In the genomic region with DNA sequence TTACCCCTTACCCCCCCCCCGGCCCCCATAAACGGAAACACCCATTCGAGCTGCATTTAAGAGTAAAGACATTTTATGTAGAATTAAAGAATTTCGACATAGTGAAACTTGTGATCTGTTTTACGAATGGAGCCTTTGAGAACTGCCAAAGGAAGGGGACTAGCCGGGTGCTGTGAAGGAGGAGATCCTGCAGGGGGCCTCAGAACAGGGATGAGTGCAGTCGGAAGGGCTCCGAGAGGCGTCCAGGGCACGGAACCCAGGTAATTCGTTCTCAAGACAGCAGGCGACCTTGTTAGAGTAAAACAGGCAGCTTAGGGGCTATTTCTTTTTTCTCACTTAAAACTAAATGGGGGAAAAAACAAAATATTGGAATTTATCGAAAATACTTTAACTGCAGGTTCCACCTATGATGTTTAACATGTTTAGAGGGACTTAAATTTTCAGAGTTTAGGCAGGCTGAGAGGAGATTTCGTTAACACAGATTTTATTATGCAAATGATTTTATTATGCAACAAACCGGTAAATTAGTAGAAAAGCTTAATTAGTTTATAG, we compare ENCODE assay signal across 8 mouse cellular contexts. TPM values are rescaled to one million over a fixed set of nuclear protein-coding genes. Genes with fewer than 3 reads are reported as not detected.
DNase-seq lines count a peak whose midpoint lies in the region; ATAC-seq and TF ChIP-seq lines count a peak whose summit lies in the region.

No protein-coding gene starts in this region.

- no peak for ATAC-seq in liver, embryonic 15.5 days (ENCODE audit: insufficient read depth)

- DNase-seq in adrenal gland, postnatal 14 days: peak; percentile 56
- DNase-seq in adrenal gland, postnatal 4 days (ENCODE audit: low spot score in 2 of 2): no peak
- DNase-seq in spleen, adult 2 months (ENCODE audit: low read depth in 1 of 2, low spot score in 2 of 2): peak in 1 of 2 experiments; percentile 40
- no peak for DNase-seq in spleen, adult 12 weeks (ENCODE audit: low spot score)
- peak; percentile 18 to 40 for DNase-seq in heart, postnatal 36 days
- peak; percentile 72 for DNase-seq in thymus, adult 2 months
- DNase-seq in left cerebral cortex, postnatal 10 days (ENCODE audit: extremely low spot score in 1 of 2, low spot score in 2 of 2): no peak

- intact Hi-C loops in heart, postnatal 36 days (cut with DNase I): loop anchor here (1.0 to 5.0 kb wide), 2 partner anchors 9 to 90 kb away; partner anchors contain the start of gene Ccdc126
- intact Hi-C loops in left cerebral cortex, postnatal 10 days (cut with DNase I): loop anchor here (5.0 kb wide), 1 partner anchor 170 kb away; the partner anchor contains the start of gene Stk31

- no peak overlapping the region for H3K4me3 ChIP-seq in spleen, adult 2 months (ENCODE audit: extremely low read depth, insufficient read depth, insufficient read length)
- H3K4me3 ChIP-seq in liver, embryonic 15.5 days (replicated peaks): no peak overlapping the region
- H3K4me3 ChIP-seq in thymus, adult 2 months (ENCODE audit: control insufficient read depth, insufficient read depth, low read length): no peak overlapping the region

- H3K9me3 ChIP-seq in liver, embryonic 15.5 days (replicated peaks): no peaks in the 10 kb centered on the region

- TF ChIP-seq CTCF in spleen, adult 2 months (IDR thresholded peaks at IDR 0.05; ENCODE audit: extremely low read depth, insufficient read depth, insufficient read length, insufficient replicate concordance): peak; percentile 11; the same call in 1 of the 2 replicates
- TF ChIP-seq CTCF in thymus, adult 2 months (IDR thresholded peaks at IDR 0.05; ENCODE audit: borderline replicate concordance, control insufficient read depth, extremely low read depth, insufficient read depth, low read length, poor library complexity): peak; percentile 55; the same call in 1 of the 2 replicates

- H3K27ac ChIP-seq in spleen, adult 2 months (ENCODE audit: insufficient read depth, low read length): no peak overlapping the region
- no peak overlapping the region for H3K27ac ChIP-seq in liver, embryonic 15.5 days (replicated peaks)
- H3K27ac ChIP-seq in thymus, adult 2 months (ENCODE audit: control insufficient read depth, insufficient read depth, low read length): no peak overlapping the region

- no peaks in the 10 kb centered on the region for H3K36me3 ChIP-seq in spleen, adult 2 months (ENCODE audit: control insufficient read depth, insufficient read depth, low read length)
- no peaks in the 10 kb centered on the region for H3K36me3 ChIP-seq in liver, embryonic 15.5 days (replicated peaks)
- H3K36me3 ChIP-seq in thymus, adult 2 months (ENCODE audit: control insufficient read depth, insufficient read depth, low read length): no peaks in the 10 kb centered on the region

- H3K4me1 ChIP-seq in spleen, adult 2 months (ENCODE audit: control insufficient read depth, insufficient read depth, insufficient read length): no peaks in the 10 kb centered on the region
- H3K4me1 ChIP-seq in liver, embryonic 15.5 days (replicated peaks): peaks cover 18% of the 10 kb centered on the region
- H3K4me1 ChIP-seq in thymus, adult 2 months (replicated peaks; ENCODE audit: control insufficient read depth, insufficient read depth, low read length): 0 out of 2 replicates have a peak, but pooled peaks cover 2% of the 10 kb centered on the region

- 6% methylated on average over 15 of the region's 15 CpGs for WGBS in spleen, adult 2 months
- WGBS in liver, embryonic 15.5 days (ENCODE audit: insufficient replicate concordance): 4% methylated on average over 15 of the region's 15 CpGs
- WGBS in thymus, adult 2 months: 7% methylated on average over 15 of the region's 15 CpGs

- H3K9ac ChIP-seq in liver, embryonic 15.5 days: no peak overlapping the region

- H3K4me2 ChIP-seq in liver, embryonic 15.5 days: peak overlapping the region; percentile 46

- H3K27me3 ChIP-seq in spleen, adult 2 months (ENCODE audit: control insufficient read depth, insufficient read depth, low read length): peaks cover 9% of the 10 kb centered on the region
- no peaks in the 10 kb centered on the region; the same call in 1 of the 2 replicates for H3K27me3 ChIP-seq in liver, embryonic 15.5 days
- no peaks in the 10 kb centered on the region; the same call in 1 of the 2 replicates for H3K27me3 ChIP-seq in thymus, adult 2 months (ENCODE audit: control insufficient read depth, insufficient read depth, low read length)

- TF ChIP-seq POLR2A in spleen, adult 2 months (IDR thresholded peaks at IDR 0.05; ENCODE audit: low read depth, low read length): no peak
- no peak for TF ChIP-seq POLR2A in thymus, adult 2 months (IDR thresholded peaks at IDR 0.05; ENCODE audit: control insufficient read depth, extremely low read depth, insufficient read depth, low read length, poor library complexity)

RNA-seq across cellular contexts. Expression of gene Igf2bp3, which starts 12.5 kb away (rescaled TPM):
- 2.8 and 3.1 TPM in 2 replicates for total RNA-seq in adrenal gland, postnatal 14 days (2021)
- total RNA-seq in adrenal gland, postnatal 4 days (2021): 10 to 100 TPM; 16.9 to 17.5 TPM
- polyA plus RNA-seq in spleen, adult 2 months (2012; rRNA removed): 0.08 and 0.15 TPM in 2 replicates
- under 1 TPM; 0.19 to 0.22 TPM for total RNA-seq in heart, postnatal 36 days (2021)
- polyA plus RNA-seq in liver, embryonic 15.5 days (2015; fragmentation: Nextera tagmentation; extraction: Ambion mirVana): 16.3 and 18.5 TPM in 2 replicates
- polyA plus RNA-seq in thymus, adult 2 months (2012; rRNA removed): 1.3 and 1.9 TPM in 2 replicates
- total RNA-seq in left cerebral cortex, postnatal 10 days (2021): 1 to 10 TPM; 1.2 TPM

RNA-seq across cellular contexts. Expression of gene Tra2a, which starts 36.6 kb away (rescaled TPM):
- 68.4 and 85.4 TPM in 2 replicates for total RNA-seq in adrenal gland, postnatal 14 days (2021)
- 10 to 100 TPM; 58.7 to 63.1 TPM for total RNA-seq in adrenal gland, postnatal 4 days (2021)
- 25.8 and 27.3 TPM in 2 replicates for polyA plus RNA-seq in spleen, adult 2 months (2012; rRNA removed)
- 10 to 100 TPM; 26.8 to 28.4 TPM for total RNA-seq in heart, postnatal 36 days (2021)
- polyA plus RNA-seq in liver, embryonic 15.5 days (2015; fragmentation: Nextera tagmentation; extraction: Ambion mirVana): 41.2 and 42.3 TPM in 2 replicates
- 60.9 and 69.0 TPM in 2 replicates for polyA plus RNA-seq in thymus, adult 2 months (2012; rRNA removed)
- total RNA-seq in left cerebral cortex, postnatal 10 days (2021): 10 to 100 TPM; 66.7 to 68.8 TPM

Comparison
In these comparisons a context has a peak if more than half of its experiments do, and no peak if none do; other contexts are left out.
1. DNase-seq: peak in adrenal gland, postnatal 14 days (single experiment), heart, postnatal 36 days (2 of 2) and thymus, adult 2 months (single experiment); none in adrenal gland, postnatal 4 days (0 of 2), spleen, adult 12 weeks (single experiment) and left cerebral cortex, postnatal 10 days (0 of 2).